Mouse (Mus musculus) frontal cortex, postnatal 14 days (tissue): ENCODE measurements around the gene Eea1.
"Not testable (repeated sequence)": the region's sequence is repeated elsewhere in the genome, so short reads cannot be mapped to it uniquely, and the experiment has no call there.

Experiments
- DNase-seq, 2 experiments: peaks; one replicate each; pipeline ENCODE4 v3.0.0; 2022; ENCODE audit warnings: low spot score in 2 of 2

Gene Eea1

GRCm38 (mm10) chr10:96067347-96067746, 126.9 kb downstream of the Eea1 start:
- no peak for DNase-seq

GRCm38 (mm10) chr10:96074386-96074785, 133.9 kb downstream of the Eea1 start:
- no peak for DNase-seq

GRCm38 (mm10) chr10:96075403-96075802, 135.0 kb downstream of the Eea1 start:
- DNase-seq: no peak

DNA sequence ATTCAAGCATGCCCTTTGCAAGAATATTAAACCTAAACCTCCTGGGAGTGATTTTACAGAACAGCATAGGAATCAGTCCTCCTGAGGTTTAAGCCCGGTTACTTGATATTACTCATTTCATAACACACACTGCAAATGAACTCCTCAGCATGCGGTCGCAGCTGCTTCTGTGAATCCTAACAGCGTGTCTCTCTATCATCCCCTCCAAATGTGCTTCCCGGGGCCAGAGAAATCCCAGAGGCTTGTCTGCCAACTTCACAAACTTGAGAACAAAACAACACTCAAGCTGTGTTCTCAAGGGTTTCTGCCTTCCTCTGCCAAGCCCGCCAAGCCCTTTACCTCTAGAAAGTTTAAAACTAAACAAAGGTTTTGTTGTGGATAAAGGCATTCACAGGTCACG, 135.4 kb downstream of the Eea1 start:
- no peak for DNase-seq

- no peak for DNase-seq
Observed at GRCm38 (mm10) chr10:96076461-96076860, 136.0 kb downstream of the Eea1 start.

GRCm38 (mm10) chr10:96077480-96078066, 137.1 kb downstream of the Eea1 start:
- not testable (repeated sequence) for DNase-seq

DNA sequence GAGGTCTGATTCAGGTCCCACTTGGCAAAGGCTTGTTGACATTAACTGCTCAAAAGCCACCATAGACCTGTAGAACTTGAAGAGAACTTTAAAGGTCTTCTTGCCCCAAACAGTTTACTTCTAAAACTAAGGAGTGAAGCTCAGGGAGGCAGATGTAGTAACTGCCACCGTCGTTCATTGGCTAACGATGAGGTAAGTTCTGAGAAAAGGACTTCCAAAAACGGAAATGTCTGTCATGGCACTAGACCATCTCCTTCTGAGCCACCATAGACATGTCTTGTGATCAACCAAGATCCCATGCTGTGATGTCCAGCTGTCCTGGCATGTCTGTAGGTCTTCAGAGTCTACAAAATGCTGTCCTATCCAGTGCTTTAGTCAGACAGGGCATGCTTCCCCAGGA, 139.4 kb downstream of the Eea1 start:
- no peak for DNase-seq

DNA sequence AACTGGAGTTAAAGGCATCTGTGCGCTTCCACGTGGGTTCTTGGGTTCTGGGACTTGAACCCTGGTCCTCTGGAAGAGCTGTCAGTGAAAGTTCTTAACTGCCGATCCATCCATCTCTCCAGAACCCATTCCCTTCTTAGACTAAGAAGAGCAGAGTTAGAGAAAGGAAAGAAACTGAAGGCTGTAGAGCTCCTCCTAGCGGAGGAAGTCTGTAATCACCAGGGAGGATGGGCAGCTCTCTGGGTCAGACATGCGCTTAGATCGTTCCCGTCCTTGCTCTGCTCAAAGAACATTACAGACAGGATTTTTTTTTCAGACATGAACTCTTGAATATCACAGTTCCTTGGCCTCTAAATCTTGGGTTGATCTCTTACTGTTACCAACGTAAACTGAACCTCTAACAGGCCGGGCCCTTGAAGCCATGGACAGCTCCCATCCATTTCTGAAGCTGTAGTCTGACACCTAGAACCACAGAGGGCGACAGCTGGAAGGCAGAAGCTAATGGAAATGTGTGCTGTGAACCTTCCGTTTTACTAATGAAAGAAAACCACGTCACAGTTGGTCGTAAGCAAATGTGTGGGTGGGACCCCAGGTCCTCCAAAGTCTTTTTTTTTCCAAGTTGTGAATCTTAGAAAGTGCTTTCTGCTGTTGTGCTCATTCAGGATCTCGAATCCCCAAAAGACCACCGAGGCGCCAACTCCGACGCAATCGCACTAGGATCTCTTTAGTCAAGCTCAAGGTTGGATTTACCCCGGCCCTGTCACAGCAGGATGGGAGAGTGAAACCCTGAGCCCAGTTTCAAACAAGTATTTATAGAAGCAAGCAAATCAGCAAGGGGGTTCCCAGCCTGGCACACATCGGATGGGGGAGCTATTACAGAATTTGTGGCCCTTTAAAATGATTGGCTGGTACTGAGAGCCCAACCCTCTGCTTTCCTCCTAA, 140.3 kb downstream of the Eea1 start:
- no peak for DNase-seq

DNA sequence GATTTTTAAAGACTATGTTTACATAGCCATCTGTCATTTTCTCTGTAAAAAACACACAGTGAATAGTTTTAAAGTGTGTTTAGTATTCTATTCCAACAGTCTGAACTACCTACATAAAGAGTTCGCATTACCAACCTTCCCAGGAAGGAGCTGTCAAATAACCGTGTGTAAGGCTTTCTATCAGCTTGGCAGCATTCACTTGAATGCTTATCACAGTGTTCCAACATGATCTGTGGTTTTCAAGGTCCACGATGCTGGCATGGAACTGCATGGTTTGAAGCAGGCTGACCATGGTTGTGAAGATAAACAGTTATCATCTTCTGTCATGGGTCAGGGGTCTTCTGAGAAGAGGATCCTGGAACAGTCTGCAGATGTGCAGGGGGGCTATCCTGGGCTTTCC, 141.8 kb downstream of the Eea1 start:
- no peak for DNase-seq

DNA sequence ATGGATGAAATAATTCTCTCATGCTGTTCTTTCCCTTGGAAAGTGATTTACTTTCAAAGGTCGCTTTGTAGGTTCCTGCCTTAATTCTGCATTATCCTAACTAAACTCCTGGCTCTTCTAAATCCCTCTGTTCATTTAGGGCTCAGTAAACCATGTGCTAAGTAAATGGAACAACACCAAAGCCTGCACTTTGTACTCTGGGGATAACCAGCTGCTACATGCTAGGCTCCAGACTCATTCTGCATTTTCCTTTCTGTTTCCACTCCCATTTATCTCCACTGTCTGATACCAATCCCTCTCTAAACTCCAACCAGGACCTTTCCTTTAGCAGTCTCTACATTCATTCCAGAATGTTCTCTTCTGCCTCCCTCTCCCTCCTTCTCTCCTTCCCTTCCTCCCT, 149.3 kb downstream of the Eea1 start:
- no peak for DNase-seq

GRCm38 (mm10) chr10:96090388-96090787, 149.9 kb downstream of the Eea1 start:
- DNase-seq: no peak

GRCm38 (mm10) chr10:96093890-96094531, 153.6 kb downstream of the Eea1 start:
- no peak for DNase-seq

- no peak for DNase-seq
Observed at GRCm38 (mm10) chr10:96094559-96094958, 154.1 kb downstream of the Eea1 start.
